Mouse (Mus musculus): ENCODE results near the gene Wnt10a.
"Not testable (repeated sequence)": the region's sequence is repeated elsewhere in the genome, so short reads cannot be mapped to it uniquely, and the experiment has no call there.

Wnt10a gene

GRCm38 (mm10) chr1:74814931-74815647, 23.8 kb downstream of the Wnt10a start:
- no peak for DNase-seq (ENCODE audit: low read depth, low spot score)

GRCm38 (mm10) chr1:74815965-74816364, 24.6 kb downstream of the Wnt10a start:
- not testable (repeated sequence) for DNase-seq (ENCODE audit: low read depth, low spot score)

- DNase-seq (ENCODE audit: low read depth, low spot score): peak; percentile 94
Observed at GRCm38 (mm10) chr1:74816612-74817199, 25.4 kb downstream of the Wnt10a start.

- DNase-seq (ENCODE audit: low read depth, low spot score): no peak
Observed at GRCm38 (mm10) chr1:74817219-74817618, 25.9 kb downstream of the Wnt10a start.

- DNase-seq (ENCODE audit: low read depth, low spot score): no peak
Observed at GRCm38 (mm10) chr1:74818509-74818908, 27.2 kb downstream of the Wnt10a start.

- not testable (repeated sequence) for DNase-seq (ENCODE audit: low read depth, low spot score)
Observed at GRCm38 (mm10) chr1:74823598-74823997, 32.3 kb downstream of the Wnt10a start.

- no peak for DNase-seq (ENCODE audit: low read depth, low spot score)
Observed at GRCm38 (mm10) chr1:74824518-74825302, 33.4 kb downstream of the Wnt10a start.

- no peak for DNase-seq (ENCODE audit: low read depth, low spot score)
Observed at GRCm38 (mm10) chr1:74830061-74830460, 38.7 kb downstream of the Wnt10a start.

- DNase-seq (ENCODE audit: low read depth, low spot score): no peak
Observed at GRCm38 (mm10) chr1:74833255-74833654, 41.9 kb downstream of the Wnt10a start.

- DNase-seq (ENCODE audit: low read depth, low spot score): no peak
Observed at GRCm38 (mm10) chr1:74843090-74843489, 51.8 kb downstream of the Wnt10a start.

GRCm38 (mm10) chr1:74846341-74846740, 55.0 kb downstream of the Wnt10a start:
- DNase-seq (ENCODE audit: low read depth, low spot score): no peak

GRCm38 (mm10) chr1:74848946-74849345, 57.6 kb downstream of the Wnt10a start:
- DNase-seq (ENCODE audit: low read depth, low spot score): no peak

- no peak for DNase-seq (ENCODE audit: low read depth, low spot score)
Observed at GRCm38 (mm10) chr1:74850251-74850650, 58.9 kb downstream of the Wnt10a start.

- no peak for DNase-seq (ENCODE audit: low read depth, low spot score)
Observed at GRCm38 (mm10) chr1:74851001-74851775, 59.9 kb downstream of the Wnt10a start.
